Mouse (Mus musculus) thymus, postnatal 4 days (tissue): ENCODE data around the gene Adamts10.

Experiments
- DNase-seq: peaks from one replicate; pipeline ENCODE4 v3.0.0; 2021

Adamts10 gene

GRCm38 (mm10) chr17:33523918-33524755 lies at the start of gene Adamts10:
Adamts10 (plus strand) TSS chr17:33524204.
- DNase-seq: peak; percentile 84

GRCm38 (mm10) chr17:33484020-33484419 lies 40.0 kb upstream of the Adamts10 start:
- peak; percentile 78 for DNase-seq

GRCm38 (mm10) chr17:33487211-33487610 lies 36.8 kb upstream of the Adamts10 start:
- DNase-seq: no peak

GRCm38 (mm10) chr17:33487652-33488051 lies 36.4 kb upstream of the Adamts10 start:
- DNase-seq: no peak

GRCm38 (mm10) chr17:33491371-33491770 lies 32.6 kb upstream of the Adamts10 start:
- DNase-seq: no peak

GRCm38 (mm10) chr17:33493065-33493464 lies 30.9 kb upstream of the Adamts10 start:
- peak; percentile 69 for DNase-seq

GRCm38 (mm10) chr17:33494586-33494985 lies 29.4 kb upstream of the Adamts10 start:
- no peak for DNase-seq

- DNase-seq: no peak
These were observed 25.1 kb upstream of the Adamts10 start for GRCm38 (mm10) chr17:33498918-33499317.

- no peak for DNase-seq
These were observed 15.6 kb upstream of the Adamts10 start for GRCm38 (mm10) chr17:33508386-33508785.

GRCm38 (mm10) chr17:33510172-33510571 lies 13.8 kb upstream of the Adamts10 start:
- DNase-seq: no peak

- DNase-seq: no peak
These were observed 11.3 kb upstream of the Adamts10 start for GRCm38 (mm10) chr17:33512441-33513415.

- DNase-seq: no peak
These were observed 10.1 kb upstream of the Adamts10 start for GRCm38 (mm10) chr17:33513874-33514273.

GRCm38 (mm10) chr17:33520366-33520765 lies 3.6 kb upstream of the Adamts10 start:
- DNase-seq: no peak

- peak; percentile 23 for DNase-seq
These were observed 530 bp upstream of the Adamts10 start for GRCm38 (mm10) chr17:33523431-33523917.

GRCm38 (mm10) chr17:33524806-33525373 lies 886 bp downstream of the Adamts10 start:
- peak; percentile 24 for DNase-seq

GRCm38 (mm10) chr17:33526506-33526905 lies 2.5 kb downstream of the Adamts10 start:
- no peak for DNase-seq

GRCm38 (mm10) chr17:33539106-33539675 lies 15.2 kb downstream of the Adamts10 start:
- peak; percentile 60 for DNase-seq

- no peak for DNase-seq
These were observed 15.9 kb downstream of the Adamts10 start for GRCm38 (mm10) chr17:33539878-33540277.

GRCm38 (mm10) chr17:33549212-33549611 lies 25.2 kb downstream of the Adamts10 start:
- no peak for DNase-seq

GRCm38 (mm10) chr17:33550388-33550787 lies 26.4 kb downstream of the Adamts10 start:
- DNase-seq: no peak

GRCm38 (mm10) chr17:33552113-33552512 lies 28.1 kb downstream of the Adamts10 start:
- no peak for DNase-seq

- DNase-seq: peak; percentile 76
These were observed 29.0 kb downstream of the Adamts10 start for GRCm38 (mm10) chr17:33552964-33553363.

- DNase-seq: no peak
These were observed 30.5 kb downstream of the Adamts10 start for GRCm38 (mm10) chr17:33554536-33554935.
